Mouse (Mus musculus) megakaryocyte, embryonic 14.5 days (primary cell): ENCODE measurements around the gene Gpx1. TPM values are rescaled to one million over a fixed set of nuclear protein-coding genes. Genes with fewer than 3 reads are reported as not detected.

Experiments used
- H3K27me3 ChIP-seq: replicated peaks from 2 replicates; pipeline ENCODE3; 2012; ENCODE audit warnings: inconsistent platforms
- H3K36me3 ChIP-seq: replicated peaks from 2 replicates; pipeline ENCODE3; 2012; ENCODE audit warnings: low read length, inconsistent platforms, mixed read lengths
- H3K4me1 ChIP-seq: 2 replicates; pipeline ENCODE4 v1.6.1; 2012; ENCODE audit warnings: inconsistent platforms
- H3K4me3 ChIP-seq: replicated peaks from 2 replicates; pipeline ENCODE3; 2012; ENCODE audit warnings: moderate library complexity, mild to moderate bottlenecking, inconsistent platforms
- H3K9me3 ChIP-seq: 2 replicates; pipeline ENCODE4 v1.6.1; 2012; ENCODE audit warnings: inconsistent platforms
- FLI1 ChIP-seq: IDR thresholded peaks from 2 replicates; pipeline ENCODE4 v1.6.1; 2012; ENCODE audit warnings: low read length, inconsistent platforms, mixed read lengths
- GATA1 ChIP-seq: IDR thresholded peaks from 3 replicates; pipeline ENCODE4 v1.6.1; 2012; ENCODE audit warnings: mixed read lengths, low read length, inconsistent platforms, borderline replicate concordance
- polyA plus RNA-seq: library from polyadenylated mRNA; stranded (reverse); fragments of >175 nt; gene quantifications from 2 replicates; pipeline ENCODE4 v1.2.3, GENCODE M21; 2012; ENCODE audit warnings: low replicate concordance; ENCODE audit not compliant: insufficient read depth

Gpx1 gene
- 49.9 and 236 TPM in 2 replicates for polyA plus RNA-seq

DNA sequence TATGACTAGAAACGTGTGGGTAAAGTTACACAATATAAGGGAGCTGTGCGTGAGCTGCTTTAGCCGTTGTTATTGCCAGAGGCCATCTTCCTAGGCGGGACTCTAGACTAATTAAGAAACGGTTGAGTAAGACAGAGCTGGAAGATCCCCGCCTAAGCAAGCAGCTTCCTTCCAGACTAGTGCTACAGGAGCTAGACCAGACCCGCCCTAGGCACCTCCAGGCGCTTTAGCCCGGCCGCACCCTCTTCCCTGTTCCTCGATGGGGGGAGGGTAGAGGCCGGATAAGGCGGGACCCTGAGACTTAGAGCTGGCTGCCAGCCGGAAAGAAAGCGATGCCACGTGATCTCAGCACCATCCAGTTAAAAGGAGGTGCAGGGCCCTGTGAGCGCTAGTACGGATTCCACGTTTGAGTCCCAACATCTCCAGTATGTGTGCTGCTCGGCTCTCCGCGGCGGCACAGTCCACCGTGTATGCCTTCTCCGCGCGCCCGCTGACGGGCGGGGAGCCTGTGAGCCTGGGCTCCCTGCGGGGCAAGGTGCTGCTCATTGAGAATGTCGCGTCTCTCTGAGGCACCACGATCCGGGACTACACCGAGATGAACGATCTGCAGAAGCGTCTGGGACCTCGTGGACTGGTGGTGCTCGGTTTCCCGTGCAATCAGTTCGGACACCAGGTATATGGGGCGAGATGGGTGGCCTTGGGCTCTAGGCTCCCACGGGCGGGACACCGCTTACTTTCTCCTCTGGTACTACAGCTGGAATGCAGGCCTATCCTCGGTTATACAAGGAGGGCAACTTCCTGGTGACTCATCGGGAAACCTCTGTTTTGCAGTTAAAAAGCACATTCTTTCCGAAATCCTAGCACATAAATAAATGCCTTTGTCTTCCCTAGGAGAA lies at the start of gene Gpx1:
Gpx1 (plus strand) TSS at position 18 of the 896 bp plus-strand sequence.
- Histone ChIP-seq H3K36me3 (peaks cover 40% of the 10 kb centered on the region), H3K4me3 (peak within 1 kb of the TSS; percentile 92), H3K4me1 (peaks cover 65% of the 10 kb centered on the region), H3K9me3 (no peaks in the 10 kb centered on the region), H3K27me3 (no peaks in the 10 kb centered on the region)
- no peak for TF ChIP-seq GATA1
- TF ChIP-seq FLI1 = no peak

DNA sequence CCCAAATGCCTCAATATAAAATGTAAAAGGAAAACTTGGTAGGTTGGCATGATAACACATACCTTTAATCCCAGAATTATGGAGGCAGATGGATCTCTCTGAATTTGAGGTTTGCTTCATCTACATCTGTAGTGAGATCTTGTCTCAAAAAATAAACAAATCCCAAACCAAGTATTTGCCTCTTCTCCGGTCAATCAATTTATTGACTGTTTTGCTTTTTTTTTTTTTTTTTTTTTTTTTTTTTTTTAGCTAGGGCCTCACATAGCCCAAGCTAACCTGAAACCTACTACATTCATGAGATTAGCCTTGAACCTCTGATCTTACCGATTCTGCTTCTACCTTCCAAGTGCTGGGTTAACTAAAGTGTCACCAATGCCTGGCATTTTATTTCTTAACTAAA lies 49.4 kb upstream of the Gpx1 start:
- TF ChIP-seq FLI1 (no peak), GATA1 (no peak)
- no peak overlapping the region for H3K4me3 ChIP-seq

DNA sequence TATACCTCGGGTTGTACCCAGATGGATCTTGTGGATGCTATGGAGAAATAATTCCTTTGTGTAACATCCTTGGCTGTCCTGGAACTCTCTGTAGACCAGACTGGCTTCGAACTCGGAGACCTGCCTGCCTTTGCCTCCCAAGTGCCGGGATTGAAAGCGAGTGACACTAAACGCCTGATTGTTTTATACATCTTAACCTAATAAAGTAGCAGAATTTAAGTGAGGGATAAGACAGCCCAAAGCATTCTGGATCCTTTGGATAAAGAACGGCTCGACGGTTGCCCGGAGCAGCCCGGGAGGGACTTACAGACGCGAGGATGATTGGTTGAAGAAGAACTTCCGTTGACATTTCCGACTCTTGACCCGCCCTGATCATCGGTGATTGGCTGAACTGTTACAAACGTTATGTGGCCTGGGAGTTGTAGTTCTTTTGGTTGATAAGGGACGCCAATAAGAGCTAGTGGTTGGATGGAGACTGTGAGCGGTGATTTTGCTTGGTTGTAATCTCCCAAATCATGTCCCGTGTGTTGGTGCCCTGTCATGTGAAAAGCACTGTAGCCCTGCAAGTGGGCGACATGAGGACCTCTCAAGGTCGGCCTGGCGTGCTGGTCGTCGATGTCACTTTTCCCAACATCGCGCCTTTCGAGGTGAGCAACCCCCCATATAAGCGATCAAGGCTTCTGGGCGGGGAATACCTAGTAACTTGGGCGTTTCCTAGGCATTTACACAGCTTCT lies 48.5 kb upstream of the Gpx1 start, which contains the start of gene Nicn1:
Nicn1 (plus strand) TSS at position 414 of the 735 bp plus-strand sequence.
- TF ChIP-seq GATA1 (peak; percentile 32; the same call in 1 of the 3 replicates), FLI1 (no peak)
- Histone ChIP-seq H3K27me3 (no peaks in the 10 kb centered on the region), H3K4me1 (peaks cover 27% of the 10 kb centered on the region), H3K4me3 (peak within 1 kb of the TSS; percentile 94), H3K36me3 (no peaks in the 10 kb centered on the region), H3K9me3 (no peaks in the 10 kb centered on the region)

More for the DNA sequence above, 49.4 kb upstream of the Gpx1 start:
- Histone ChIP-seq H3K36me3 (no peaks in the 10 kb centered on the region), H3K4me1 (peaks cover 29% of the 10 kb centered on the region), H3K27me3 (no peaks in the 10 kb centered on the region), H3K9me3 (no peaks in the 10 kb centered on the region)

DNA sequence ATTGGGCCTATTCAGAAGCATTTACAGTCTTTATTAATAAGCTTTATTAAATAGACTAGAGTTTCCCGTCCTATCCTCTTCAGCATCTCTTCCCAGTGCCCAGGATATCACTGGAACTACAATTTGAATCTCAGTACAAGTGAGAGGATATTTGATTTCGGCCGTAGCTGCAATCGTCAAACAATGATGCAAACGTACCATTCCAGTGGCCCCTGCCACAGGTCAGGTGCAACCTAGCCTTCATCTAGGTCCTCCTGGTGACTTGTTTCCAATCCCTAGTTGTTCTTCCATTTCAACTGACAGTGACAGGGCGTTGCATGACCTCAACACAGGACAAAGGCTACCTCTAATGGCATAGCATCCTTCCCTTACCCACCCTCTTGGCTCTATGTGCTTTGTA lies 47.9 kb upstream of the Gpx1 start:
- peaks cover under 1% of the 10 kb centered on the region for H3K27me3 ChIP-seq
- H3K9me3 ChIP-seq = no peaks in the 10 kb centered on the region
- no peaks in the 10 kb centered on the region for H3K36me3 ChIP-seq
- H3K4me1 ChIP-seq = peaks cover 27% of the 10 kb centered on the region
- peak overlapping the region; percentile 94 for H3K4me3 ChIP-seq
- TF ChIP-seq GATA1 = no peak
- no peak for TF ChIP-seq FLI1

DNA sequence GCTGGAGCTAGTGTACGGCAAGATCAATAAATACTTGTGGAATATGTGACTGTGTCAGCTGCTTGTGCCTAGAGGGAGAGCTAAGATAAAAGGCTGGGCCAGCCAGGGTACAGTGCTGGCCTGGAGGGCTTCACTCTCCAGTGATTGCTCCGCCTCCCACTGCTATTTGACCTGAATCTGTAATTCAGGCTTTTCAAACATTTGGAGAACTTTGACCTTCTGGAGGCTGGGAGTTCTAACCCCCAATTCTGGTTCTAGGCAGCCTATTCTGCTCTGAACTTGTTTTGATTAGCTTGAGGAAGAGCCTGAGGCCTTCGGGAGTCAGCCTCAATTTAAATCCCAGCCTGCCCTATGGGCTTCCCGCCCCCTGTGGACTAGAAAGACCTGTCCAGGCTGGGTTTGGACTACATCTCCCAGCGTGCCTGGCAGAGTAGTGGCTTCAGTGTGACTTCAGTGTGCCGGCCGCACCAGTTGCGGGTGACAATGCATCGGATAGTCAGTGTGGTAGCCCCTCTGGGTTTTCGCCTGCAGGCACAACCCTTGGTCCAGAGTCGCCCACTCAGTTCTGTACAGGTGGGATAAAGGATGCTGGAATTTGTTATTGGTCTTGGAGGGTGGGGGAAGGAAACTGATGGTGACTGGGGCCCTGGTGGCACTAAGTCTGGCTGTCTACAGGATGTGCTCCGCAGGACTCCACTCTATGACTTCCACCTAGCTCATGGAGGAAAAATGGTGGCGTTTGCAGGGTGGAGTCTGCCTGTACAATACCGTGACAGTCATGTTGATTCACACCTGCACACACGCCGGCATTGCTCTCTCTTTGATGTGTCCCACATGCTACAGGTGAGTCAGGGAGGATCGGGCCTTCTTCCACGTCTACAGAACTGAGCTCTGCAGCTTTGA lies 42.0 kb upstream of the Gpx1 start, which contains the start of gene Amt:
Amt (plus strand) TSS at position 401 of the 903 bp plus-strand sequence.
- Histone ChIP-seq H3K9me3 (no peaks in the 10 kb centered on the region), H3K36me3 (peaks cover 15% of the 10 kb centered on the region), H3K27me3 (peaks cover 2% of the 10 kb centered on the region), H3K4me3 (no peak within 1 kb of the TSS), H3K4me1 (peaks cover 20% of the 10 kb centered on the region)
- TF ChIP-seq FLI1 = no peak
- no peak for TF ChIP-seq GATA1

DNA sequence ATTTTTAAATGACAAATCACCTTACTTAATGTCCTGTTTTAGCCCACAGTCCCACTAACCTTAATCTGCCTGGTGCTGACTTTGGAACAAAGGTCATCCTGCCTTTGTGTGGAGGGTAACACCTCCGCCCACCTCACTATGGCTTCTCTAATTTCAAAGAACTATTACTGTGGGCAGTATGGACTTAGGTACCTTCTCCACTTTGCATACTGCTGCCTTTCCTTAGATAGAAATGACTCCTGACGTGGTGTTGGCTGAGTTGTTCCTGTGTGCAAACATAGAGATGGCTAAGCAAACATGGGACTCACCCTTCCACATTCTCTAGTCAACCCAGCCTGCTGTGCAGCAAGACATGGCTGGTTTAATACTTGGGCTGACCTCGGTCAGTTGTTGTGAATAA lies 36.9 kb upstream of the Gpx1 start:
- Histone ChIP-seq H3K27me3 (no peaks in the 10 kb centered on the region), H3K4me1 (peaks cover 36% of the 10 kb centered on the region), H3K4me3 (no peak overlapping the region), H3K36me3 (peaks cover 41% of the 10 kb centered on the region), H3K9me3 (no peaks in the 10 kb centered on the region)
- no peak for TF ChIP-seq GATA1
- TF ChIP-seq FLI1 = no peak

DNA sequence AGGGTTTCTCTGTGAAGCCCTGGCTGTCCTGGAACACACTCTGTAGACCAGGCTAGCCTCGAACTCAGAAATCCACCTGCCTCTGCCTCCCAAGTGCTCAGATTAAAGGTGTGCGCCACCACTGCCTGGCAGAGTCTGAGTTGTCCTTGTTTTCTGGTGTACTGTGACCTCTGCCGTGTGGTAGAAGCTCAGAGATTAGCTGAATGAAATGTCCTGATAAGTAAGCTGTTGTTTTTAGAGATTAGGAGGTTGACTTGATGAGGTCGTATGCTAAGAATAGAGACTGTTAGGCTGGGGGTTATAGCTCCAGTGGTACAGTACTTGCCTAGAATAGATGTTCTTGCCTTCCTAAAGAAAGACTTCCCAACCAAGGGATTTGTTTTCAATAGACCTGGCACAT lies 34.0 kb upstream of the Gpx1 start:
- peak overlapping the region; percentile 94 for H3K4me3 ChIP-seq
- no peak for TF ChIP-seq GATA1
- TF ChIP-seq FLI1 = no peak
- H3K4me1 ChIP-seq = peaks cover 54% of the 10 kb centered on the region
- H3K27me3 ChIP-seq = no peaks in the 10 kb centered on the region
- peaks cover 45% of the 10 kb centered on the region for H3K36me3 ChIP-seq
- H3K9me3 ChIP-seq = no peaks in the 10 kb centered on the region

DNA sequence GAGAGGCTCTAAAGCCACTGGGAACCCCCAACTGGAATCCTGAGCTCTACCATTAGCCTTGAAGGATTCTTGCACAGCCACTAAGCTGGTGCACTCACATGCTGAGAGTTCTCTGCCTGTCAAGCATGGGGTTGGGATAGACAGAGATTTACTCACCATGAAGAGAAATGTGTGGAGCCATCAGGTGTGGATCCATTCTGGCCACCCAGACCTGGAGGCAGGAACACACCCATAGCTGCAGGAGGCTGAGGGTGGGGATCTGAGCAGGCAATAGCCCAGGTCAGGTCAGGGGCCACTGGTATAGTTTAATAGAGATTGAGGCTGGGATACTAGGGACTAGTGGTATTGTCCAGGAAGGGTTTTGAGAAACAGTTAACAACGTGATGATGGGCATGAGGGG lies 33.5 kb upstream of the Gpx1 start:
- peaks cover 58% of the 10 kb centered on the region for H3K4me1 ChIP-seq
- peaks cover 46% of the 10 kb centered on the region for H3K36me3 ChIP-seq

DNA sequence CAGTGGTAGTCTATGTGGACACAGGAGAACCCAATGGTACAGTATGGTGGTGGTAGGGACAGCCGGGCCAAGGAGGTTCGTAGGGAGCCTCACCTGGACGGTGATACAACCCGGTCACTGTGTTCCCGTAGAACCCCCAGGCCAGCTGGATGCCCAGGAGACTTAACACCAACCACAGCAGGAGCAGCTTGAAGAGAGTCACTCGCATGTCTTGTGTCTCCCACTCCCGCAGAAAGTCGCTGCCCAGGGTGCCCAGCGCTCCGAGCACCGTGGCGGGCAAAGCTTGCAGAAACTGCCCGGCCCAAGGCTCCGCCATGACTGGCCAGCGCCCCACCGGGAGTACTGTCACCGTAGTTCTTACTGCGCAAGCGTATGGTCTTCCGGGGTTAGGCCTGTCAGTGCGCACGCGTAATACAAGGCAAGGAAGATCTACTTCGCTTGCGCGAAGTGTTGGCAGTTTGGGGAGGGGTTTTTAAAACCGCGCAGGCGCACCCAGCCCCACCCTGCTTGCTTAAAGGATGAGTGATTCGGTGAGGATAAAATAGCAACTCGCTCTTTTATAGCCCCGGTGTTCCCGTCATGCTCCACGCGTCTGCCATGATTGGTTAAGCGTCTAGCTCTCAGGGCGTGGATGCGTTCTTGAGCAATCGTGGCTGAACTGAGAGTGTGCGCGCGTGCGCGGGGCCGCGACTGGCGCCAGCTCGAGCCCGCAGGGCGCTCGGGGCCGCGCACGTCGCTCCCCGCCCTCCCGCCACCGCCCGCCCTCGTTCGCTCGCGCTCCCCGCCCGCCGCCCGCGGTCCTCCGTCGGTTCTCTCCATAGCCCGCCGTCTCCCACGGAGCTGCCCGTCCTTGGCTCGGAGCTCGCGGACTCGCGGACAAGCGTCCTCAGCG lies 32.8 kb upstream of the Gpx1 start, which contains the start of the genes Rhoa and Tcta:
Rhoa (plus strand) TSS at position 501 of the 892 bp plus-strand sequence.
Tcta (minus strand) TSS at position 532 of the 892 bp plus-strand sequence.
- TF ChIP-seq FLI1 (no peak), GATA1 (no peak)
- H3K4me3 ChIP-seq = peak within 1 kb of the TSS; percentile 94
- peaks cover 65% of the 10 kb centered on the region for H3K4me1 ChIP-seq
- H3K36me3 ChIP-seq = peaks cover 44% of the 10 kb centered on the region
- H3K9me3 ChIP-seq = no peaks in the 10 kb centered on the region
- H3K27me3 ChIP-seq = no peaks in the 10 kb centered on the region

More for the DNA sequence above, 33.5 kb upstream of the Gpx1 start:
- Histone ChIP-seq H3K27me3 (no peaks in the 10 kb centered on the region), H3K4me3 (peak overlapping the region; percentile 94), H3K9me3 (no peaks in the 10 kb centered on the region)
- TF ChIP-seq GATA1 = no peak
- no peak for TF ChIP-seq FLI1
